Mouse (Mus musculus) bone marrow macrophage, adult 2 months (primary cell): ENCODE data around the gene Arih2.

ENCODE experiments used
- CTCF ChIP-seq: IDR thresholded peaks from 2 replicates; pipeline ENCODE4 v1.5.1; 2012; ENCODE audit warnings: low read depth, mild to moderate bottlenecking, low read length, moderate library complexity
- POLR2A ChIP-seq: IDR thresholded peaks from 2 replicates; pipeline ENCODE4 v1.6.1; 2012; ENCODE audit warnings: mild to moderate bottlenecking, low read depth, low read length, borderline replicate concordance

DNA sequence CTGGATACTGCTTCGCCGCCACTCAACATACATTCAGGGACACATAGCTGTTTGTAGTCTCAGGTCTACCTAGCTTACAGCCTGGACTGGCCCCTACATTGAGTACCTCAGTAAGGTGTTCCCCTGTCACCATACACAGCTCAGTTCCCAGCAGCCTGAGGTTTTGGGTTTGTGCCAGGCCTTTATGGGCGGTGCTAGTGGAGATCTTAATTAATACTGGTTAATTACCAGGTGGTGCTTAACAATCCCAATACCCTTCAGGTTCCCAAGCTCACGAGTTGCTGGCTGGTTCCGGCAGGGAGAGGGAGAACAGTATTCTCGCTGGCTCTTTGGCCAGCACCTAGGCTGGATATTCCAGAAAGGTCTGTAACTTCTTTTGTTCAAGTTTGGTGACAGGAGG, 41.7 kb upstream of the Arih2 start:
- no peak for TF ChIP-seq CTCF
- no peak for TF ChIP-seq POLR2A
